In genomic region chr11:102610675-102611316, GRCm38 (mm10) we compare ENCODE assay signal across 12 mouse cellular contexts. TPM values are rescaled to one million over a fixed set of nuclear protein-coding genes. Genes with fewer than 3 reads are reported as not detected.
A peak's percentile ranks its signal among the peaks of the same experiment; 100 is the strongest.
DNase-seq lines count a peak whose midpoint lies in the region; ATAC-seq lines count a peak whose summit lies in the region.
"Had no signal": no experiment of that assay in that cellular context is flagged by ENCODE, and none has a peak within 500 bp of the region (broad histone marks: within the 10 kb centered on the region; RNA-seq: fewer than 3 reads in every experiment).

No protein-coding gene starts in this region.

- peaks cover 27% of the 10 kb centered on the region for H3K4me1 ChIP-seq in heart, embryonic 16.5 days (ENCODE audit: control insufficient read depth, insufficient read depth, low read length)
- peaks cover 37% of the 10 kb centered on the region for H3K4me1 ChIP-seq in midbrain, embryonic 11.5 days (ENCODE audit: control insufficient read depth, insufficient read depth, low read length)
- H3K4me1 ChIP-seq in midbrain, embryonic 16.5 days (ENCODE audit: control insufficient read depth, insufficient read depth, low read length): peaks cover 10% of the 10 kb centered on the region
- H3K4me1 ChIP-seq in hindbrain, embryonic 14.5 days (replicated peaks; ENCODE audit: control insufficient read depth, insufficient read depth, low read length): peaks cover 13% of the 10 kb centered on the region; the same call in 1 of the 2 replicates
- peaks cover 34% of the 10 kb centered on the region for H3K4me1 ChIP-seq in stomach, embryonic 15.5 days

- H3K9me3 ChIP-seq in heart, embryonic 16.5 days (replicated peaks; ENCODE audit: control insufficient read depth, low read length): no peaks in the 10 kb centered on the region
- H3K9me3 ChIP-seq in midbrain, embryonic 11.5 days (ENCODE audit: control insufficient read depth, low read length): no peaks in the 10 kb centered on the region
- no peaks in the 10 kb centered on the region for H3K9me3 ChIP-seq in midbrain, embryonic 16.5 days (replicated peaks; ENCODE audit: control insufficient read depth, low read length, poor library complexity, severe bottlenecking)
- H3K9me3 ChIP-seq in hindbrain, embryonic 14.5 days (ENCODE audit: control insufficient read depth, low read length): no peaks in the 10 kb centered on the region
- H3K9me3 ChIP-seq in stomach, embryonic 15.5 days: no peaks in the 10 kb centered on the region

- H3K27me3 ChIP-seq in heart, embryonic 16.5 days (ENCODE audit: control insufficient read depth, insufficient read depth, low read length): no peaks in the 10 kb centered on the region
- H3K27me3 ChIP-seq in midbrain, embryonic 11.5 days (ENCODE audit: control insufficient read depth, insufficient read depth, low read length): peaks cover under 1% of the 10 kb centered on the region; the same call in 1 of the 2 replicates
- peaks cover 4% of the 10 kb centered on the region; the same call in 1 of the 2 replicates for H3K27me3 ChIP-seq in midbrain, embryonic 16.5 days (ENCODE audit: control insufficient read depth, insufficient read depth, low read depth, low read length)
- H3K27me3 ChIP-seq in hindbrain, embryonic 14.5 days (ENCODE audit: control insufficient read depth, insufficient read depth, low read length): peaks cover 2% of the 10 kb centered on the region; the same call in 1 of the 2 replicates
- no peaks in the 10 kb centered on the region for H3K27me3 ChIP-seq in stomach, embryonic 15.5 days (replicated peaks)

- no peak for DNase-seq in heart, postnatal 4 days
- DNase-seq in midbrain, embryonic 11.5 days (ENCODE audit: low spot score, missing footprints): no peak
- no peak for DNase-seq in hindbrain, embryonic 14.5 days (ENCODE audit: low spot score)
- no peak for DNase-seq in ovary, adult 18-20 months (ENCODE audit: low spot score)
- DNase-seq: cerebellum, adult 11 months; left cerebral cortex, postnatal 4 days; thymus, postnatal 25 days had no signal

- H3K36me3 ChIP-seq in heart, embryonic 16.5 days (ENCODE audit: control insufficient read depth, insufficient read depth): no peaks in the 10 kb centered on the region
- H3K36me3 ChIP-seq in midbrain, embryonic 11.5 days (ENCODE audit: control insufficient read depth, insufficient read depth, low read length): no peaks in the 10 kb centered on the region
- H3K36me3 ChIP-seq in midbrain, embryonic 16.5 days (ENCODE audit: control insufficient read depth, insufficient read depth, low read length): no peaks in the 10 kb centered on the region
- no peaks in the 10 kb centered on the region for H3K36me3 ChIP-seq in hindbrain, embryonic 14.5 days (replicated peaks; ENCODE audit: control insufficient read depth, insufficient read depth)
- no peaks in the 10 kb centered on the region for H3K36me3 ChIP-seq in stomach, embryonic 15.5 days

- no peak for ATAC-seq in heart, embryonic 16.5 days (replicated peaks; ENCODE audit: extremely low read depth, insufficient read depth, low FRiP score)
- ATAC-seq in midbrain, embryonic 11.5 days (ENCODE audit: low FRiP score): peak; percentile 58
- no peak for ATAC-seq in midbrain, embryonic 16.5 days
- ATAC-seq in hindbrain, embryonic 14.5 days (ENCODE audit: low FRiP score): no peak
- no peak for ATAC-seq in stomach, embryonic 15.5 days (ENCODE audit: insufficient read depth, low FRiP score, low read depth)
- ATAC-seq in cerebellum, adult (ENCODE audit: insufficient number of reproducible peaks, low FRiP score, low TSS enrichment): no peak
- ATAC-seq: inflammation-experienced regulatory T-cells, adult 6 months had no signal

- no peak overlapping the region for H3K4me2 ChIP-seq in heart, embryonic 16.5 days (ENCODE audit: low read depth, low read length)
- H3K4me2 ChIP-seq in midbrain, embryonic 11.5 days: no peak overlapping the region
- no peak overlapping the region for H3K4me2 ChIP-seq in midbrain, embryonic 16.5 days (ENCODE audit: low read length)
- no peak overlapping the region for H3K4me2 ChIP-seq in hindbrain, embryonic 14.5 days (replicated peaks)
- no peak overlapping the region for H3K4me2 ChIP-seq in stomach, embryonic 15.5 days

- 39% methylated on average over 9 of the region's 9 CpGs for WGBS in heart, embryonic 16.5 days
- 11% methylated on average over 9 of the region's 9 CpGs for WGBS in midbrain, embryonic 11.5 days
- whole genome bisulfite sequencing in midbrain, embryonic 16.5 days: 19% methylated on average over 9 of the region's 9 CpGs
- WGBS in hindbrain, embryonic 14.5 days: 18% methylated on average over 9 of the region's 9 CpGs
- 26% methylated on average over 9 of the region's 9 CpGs for WGBS in stomach, embryonic 15.5 days

- no peak overlapping the region for H3K4me3 ChIP-seq in heart, embryonic 16.5 days (ENCODE audit: low read length)
- no peak overlapping the region for H3K4me3 ChIP-seq in midbrain, embryonic 11.5 days (ENCODE audit: low read depth, low read length)
- H3K4me3 ChIP-seq in midbrain, embryonic 16.5 days (ENCODE audit: low read depth, low read length): no peak overlapping the region
- no peak overlapping the region for H3K4me3 ChIP-seq in hindbrain, embryonic 14.5 days (replicated peaks; ENCODE audit: low read length)
- H3K4me3 ChIP-seq in stomach, embryonic 15.5 days (replicated peaks): no peak overlapping the region

- H3K9ac ChIP-seq in heart, embryonic 16.5 days (ENCODE audit: low read length): peak overlapping the region; percentile 21; the same call in 1 of the 2 replicates
- peak overlapping the region; percentile 41; the same call in 1 of the 2 replicates for H3K9ac ChIP-seq in midbrain, embryonic 11.5 days (ENCODE audit: low read length)
- no peak overlapping the region for H3K9ac ChIP-seq in midbrain, embryonic 16.5 days (ENCODE audit: low read depth, low read length)
- peak overlapping the region; percentile 8; the same call in 1 of the 2 replicates for H3K9ac ChIP-seq in hindbrain, embryonic 14.5 days
- H3K9ac ChIP-seq in stomach, embryonic 15.5 days: no peak overlapping the region

- peak overlapping the region; percentile 19; the same call in 1 of the 2 replicates for H3K27ac ChIP-seq in heart, embryonic 16.5 days (ENCODE audit: low read length)
- peak overlapping the region; percentile 58; the same call in 1 of the 2 replicates for H3K27ac ChIP-seq in midbrain, embryonic 11.5 days (ENCODE audit: low read depth, low read length)
- no peak overlapping the region for H3K27ac ChIP-seq in midbrain, embryonic 16.5 days (ENCODE audit: low read length)
- H3K27ac ChIP-seq in hindbrain, embryonic 14.5 days: no peak overlapping the region
- H3K27ac ChIP-seq in stomach, embryonic 15.5 days: peak overlapping the region; percentile 54

RNA-seq across cellular contexts. Expression of gene Fzd2, which starts 6.6 kb away (rescaled TPM):
- 12.4 and 15.6 TPM in 2 replicates for polyA plus RNA-seq in heart, embryonic 16.5 days (2015; fragmentation: Nextera tagmentation; extraction: Ambion mirVana)
- 10 to 100 TPM; 21.9 TPM for total RNA-seq in heart, postnatal 4 days (2021)
- 27.1 and 27.3 TPM in 2 replicates for polyA plus RNA-seq in midbrain, embryonic 11.5 days (2014; fragmentation: Nextera tagmentation; extraction: Ambion mirVana)
- 3.9 and 4.4 TPM in 2 replicates for polyA plus RNA-seq in midbrain, embryonic 16.5 days (2015; fragmentation: Nextera tagmentation; extraction: Ambion mirVana)
- 8.2 and 9.2 TPM in 2 replicates for polyA plus RNA-seq in hindbrain, embryonic 14.5 days (2014; fragmentation: Nextera tagmentation; extraction: Ambion mirVana)
- polyA plus RNA-seq in stomach, embryonic 15.5 days (2015; fragmentation: Nextera tagmentation; extraction: Ambion mirVana): 21.9 and 23.7 TPM in 2 replicates
- polyA plus RNA-seq: inflammation-experienced regulatory T-cells, adult 6 months had no signal

RNA-seq across cellular contexts. Expression of gene Gm11627, which starts 31.5 kb away (rescaled TPM):
- 9.5 and 13.6 TPM in 2 replicates for polyA plus RNA-seq in heart, embryonic 16.5 days (2015; fragmentation: Nextera tagmentation; extraction: Ambion mirVana)
- 1 to 10 TPM; 4.4 to 5.3 TPM for total RNA-seq in heart, postnatal 4 days (2021)
- 13.9 and 14.6 TPM in 2 replicates for polyA plus RNA-seq in midbrain, embryonic 11.5 days (2014; fragmentation: Nextera tagmentation; extraction: Ambion mirVana)
- polyA plus RNA-seq in midbrain, embryonic 16.5 days (2015; fragmentation: Nextera tagmentation; extraction: Ambion mirVana): 1.6 and 2.4 TPM in 2 replicates
- polyA plus RNA-seq in hindbrain, embryonic 14.5 days (2014; fragmentation: Nextera tagmentation; extraction: Ambion mirVana): 3.7 and 4.3 TPM in 2 replicates
- polyA plus RNA-seq in stomach, embryonic 15.5 days (2015; fragmentation: Nextera tagmentation; extraction: Ambion mirVana): 19.2 TPM in 2 replicates
- polyA plus RNA-seq: inflammation-experienced regulatory T-cells, adult 6 months had no signal

RNA-seq across cellular contexts. Expression of gene Meioc, which starts 52.7 kb away (rescaled TPM):
- 0.28 and 0.40 TPM in 2 replicates for polyA plus RNA-seq in heart, embryonic 16.5 days (2015; fragmentation: Nextera tagmentation; extraction: Ambion mirVana)
- total RNA-seq in heart, postnatal 4 days (2021): under 1 TPM; 0.09 to 0.33 TPM
- 0.40 and 0.62 TPM in 2 replicates for polyA plus RNA-seq in midbrain, embryonic 11.5 days (2014; fragmentation: Nextera tagmentation; extraction: Ambion mirVana)
- 0.15 and 0.16 TPM in 2 replicates for polyA plus RNA-seq in midbrain, embryonic 16.5 days (2015; fragmentation: Nextera tagmentation; extraction: Ambion mirVana)
- 0.16 TPM in 1 of 2 replicates, not detected in the other for polyA plus RNA-seq in hindbrain, embryonic 14.5 days (2014; fragmentation: Nextera tagmentation; extraction: Ambion mirVana)
- polyA plus RNA-seq in stomach, embryonic 15.5 days (2015; fragmentation: Nextera tagmentation; extraction: Ambion mirVana): 0.55 and 1.0 TPM in 2 replicates
- total RNA-seq: left cerebral cortex, postnatal 4 days had no signal

RNA-seq across cellular contexts. Expression of gene Gpatch8, which starts 54.6 kb away (rescaled TPM):
- polyA plus RNA-seq in heart, embryonic 16.5 days (2015; fragmentation: Nextera tagmentation; extraction: Ambion mirVana): 33.9 and 39.2 TPM in 2 replicates
- total RNA-seq in heart, postnatal 4 days (2021): 10 to 100 TPM; 29.5 to 29.7 TPM
- 42.5 and 43.8 TPM in 2 replicates for polyA plus RNA-seq in midbrain, embryonic 11.5 days (2014; fragmentation: Nextera tagmentation; extraction: Ambion mirVana)
- 64.1 and 64.5 TPM in 2 replicates for polyA plus RNA-seq in midbrain, embryonic 16.5 days (2015; fragmentation: Nextera tagmentation; extraction: Ambion mirVana)
- polyA plus RNA-seq in hindbrain, embryonic 14.5 days (2014; fragmentation: Nextera tagmentation; extraction: Ambion mirVana): 48.2 and 55.3 TPM in 2 replicates
- polyA plus RNA-seq in stomach, embryonic 15.5 days (2015; fragmentation: Nextera tagmentation; extraction: Ambion mirVana): 47.4 and 51.0 TPM in 2 replicates

Comparison
In these comparisons a context has a peak if more than half of its experiments do, and no peak if none do; other contexts are left out.
1. H3K27ac ChIP-seq: peak in heart, embryonic 16.5 days (single experiment), midbrain, embryonic 11.5 days (single experiment) and stomach, embryonic 15.5 days (single experiment); none in midbrain, embryonic 16.5 days (single experiment) and hindbrain, embryonic 14.5 days (single experiment).
2. H3K9ac ChIP-seq: peak in heart, embryonic 16.5 days (single experiment), midbrain, embryonic 11.5 days (single experiment) and hindbrain, embryonic 14.5 days (single experiment); none in midbrain, embryonic 16.5 days (single experiment) and stomach, embryonic 15.5 days (single experiment).